Mouse (Mus musculus) MEL (cell line): ENCODE measurements around the gene Fam13c. TPM values are rescaled to one million over a fixed set of nuclear protein-coding genes. Genes with fewer than 3 reads are reported as not detected.

ENCODE experiments used
- DNase-seq: peaks from one replicate; pipeline ENCODE4 v3.0.0; 2011; ENCODE audit warnings: low read depth, low spot score
- H3K27ac ChIP-seq: 2 replicates; pipeline ENCODE4 v1.5.1; 2012; ENCODE audit warnings: low read depth, mild to moderate bottlenecking, control low read depth, low read length, moderate library complexity; ENCODE audit not compliant: control insufficient read depth
- H3K27me3 ChIP-seq, 2 experiments: fragments of 150-350 bp in 1 of 2; sonication (generic) in 1 of 2; 2 replicates each; pipeline ENCODE4 v1.6.1; 2012; ENCODE audit warnings: low read length in 2 of 2, mild to moderate bottlenecking in 2 of 2, improper control_type of control experiment in 1 of 2, moderate library complexity in 1 of 2; ENCODE audit not compliant: insufficient read depth in 2 of 2, control insufficient read depth in 1 of 2
- H3K36me3 ChIP-seq, 2 experiments: 2 replicates each; pipeline ENCODE4 v1.6.1; 2012 to 2014; ENCODE audit warnings: low read length in 2 of 2, improper control_type of control experiment in 1 of 2, inconsistent platforms in 1 of 2, mild to moderate bottlenecking in 1 of 2; ENCODE audit not compliant: insufficient read depth in 2 of 2, control insufficient read depth in 1 of 2
- H3K4me1 ChIP-seq, 2 experiments: fragments of 150-350 bp in 1 of 2; sonication (generic) in 1 of 2; 2 replicates each; pipeline ENCODE4 v1.6.1; 2012; ENCODE audit warnings: low read length in 2 of 2, improper control_type of control experiment in 1 of 2, mild to moderate bottlenecking in 1 of 2; ENCODE audit not compliant: insufficient read depth in 2 of 2, control insufficient read depth in 1 of 2
- H3K4me3 ChIP-seq, 2 experiments: fragments of 150-350 bp in 1 of 2; sonication (generic) in 1 of 2; 2 replicates each; pipeline ENCODE4 v1.5.1; 2012; ENCODE audit warnings: low read depth in 2 of 2, low read length in 2 of 2, mild to moderate bottlenecking in 2 of 2, moderate library complexity in 2 of 2, control low read depth in 1 of 2, improper control_type of control experiment in 1 of 2; ENCODE audit not compliant: control insufficient read depth in 1 of 2, insufficient read depth in 1 of 2
- H3K79me2 ChIP-seq: 2 replicates; pipeline ENCODE4 v1.6.1; 2012; ENCODE audit warnings: mild to moderate bottlenecking, low read length, moderate library complexity; ENCODE audit not compliant: control insufficient read depth, poor library complexity, insufficient read depth
- H3K9ac ChIP-seq: 2 replicates; pipeline ENCODE4 v1.6.1; 2012; ENCODE audit warnings: low read depth, mild to moderate bottlenecking, control low read depth, low read length, moderate library complexity; ENCODE audit not compliant: control insufficient read depth, poor library complexity, severe bottlenecking
- H3K9me3 ChIP-seq: fragments of 150-350 bp; sonication (generic); replicated peaks from 2 replicates; pipeline ENCODE4 v1.6.1; 2012; ENCODE audit warnings: mild to moderate bottlenecking, low read length, improper control_type of control experiment, moderate library complexity; ENCODE audit not compliant: insufficient read depth
- BHLHE40 ChIP-seq: IDR thresholded peaks from 2 replicates; pipeline ENCODE4 v1.6.1; 2012; ENCODE audit warnings: low read depth, mild to moderate bottlenecking, inconsistent platforms, low read length, improper control_type of control experiment, borderline replicate concordance
- CHD2 ChIP-seq: IDR thresholded peaks from 2 replicates; pipeline ENCODE4 v1.6.1; 2011; ENCODE audit warnings: low read length, improper control_type of control experiment
- CTCF ChIP-seq, 3 experiments: IDR thresholded peaks in 2 of 3; conservative IDR thresholded peaks in 1 of 3; 2 replicates each; pipeline ENCODE4 v1.5.1; 2011 to 2012; ENCODE audit warnings: low read length in 3 of 3, low read depth in 2 of 3, mild to moderate bottlenecking in 2 of 3, improper control_type of control experiment in 1 of 3, inconsistent platforms in 1 of 3, mixed read lengths in 1 of 3, moderate library complexity in 1 of 3; ENCODE audit not compliant: control insufficient read depth in 1 of 3, insufficient read depth in 1 of 3, poor library complexity in 1 of 3, severe bottlenecking in 1 of 3
- E2F4 ChIP-seq: IDR thresholded peaks from 2 replicates; pipeline ENCODE4 v1.6.1; 2011; ENCODE audit warnings: low read depth, low read length, improper control_type of control experiment, borderline replicate concordance
- ETS1 ChIP-seq: IDR thresholded peaks from 2 replicates; pipeline ENCODE4 v1.6.1; 2012; ENCODE audit warnings: low read depth, mild to moderate bottlenecking, inconsistent platforms, low read length, improper control_type of control experiment, moderate library complexity
- GABPA ChIP-seq: IDR thresholded peaks from 2 replicates; pipeline ENCODE4 v1.6.1; 2012; ENCODE audit warnings: low read depth, mild to moderate bottlenecking, inconsistent platforms, low read length, improper control_type of control experiment, moderate library complexity
- JUND ChIP-seq: IDR thresholded peaks from 2 replicates; pipeline ENCODE4 v1.6.1; 2011; ENCODE audit warnings: low read depth, mild to moderate bottlenecking, improper control_type of control experiment, low read length
- KAT2A ChIP-seq: conservative IDR thresholded peaks from 2 replicates; pipeline ENCODE4 v1.6.1; 2012; ENCODE audit warnings: low read depth, low read length, improper control_type of control experiment, inconsistent platforms
- MYC ChIP-seq: IDR thresholded peaks from 2 replicates; pipeline ENCODE4 v1.6.1; 2011; ENCODE audit warnings: low read depth, mild to moderate bottlenecking, low read length, improper control_type of control experiment, moderate library complexity
- NELFE ChIP-seq: IDR thresholded peaks from 2 replicates; pipeline ENCODE4 v1.6.1; 2011; ENCODE audit warnings: low read depth, low read length, improper control_type of control experiment
- POLR2AphosphoS5 ChIP-seq: IDR thresholded peaks from 2 replicates; pipeline ENCODE4 v1.6.1; 2012; ENCODE audit warnings: low read depth, borderline replicate concordance, mild to moderate bottlenecking, inconsistent platforms, low read length, moderate library complexity, mixed read lengths
- RCOR1 ChIP-seq: IDR thresholded peaks from 2 replicates; pipeline ENCODE4 v1.6.1; 2012; ENCODE audit warnings: low read depth, mild to moderate bottlenecking, inconsistent platforms, low read length, improper control_type of control experiment
- SIN3A ChIP-seq: IDR thresholded peaks from 2 replicates; pipeline ENCODE4 v1.6.1; 2012; ENCODE audit warnings: low read length, improper control_type of control experiment, inconsistent platforms
- SMC3 ChIP-seq: IDR thresholded peaks from 2 replicates; pipeline ENCODE4 v1.6.1; 2011; ENCODE audit warnings: low read depth, low read length, improper control_type of control experiment
- TAL1 ChIP-seq: IDR thresholded peaks from 2 replicates; pipeline ENCODE4 v1.6.1; 2012; ENCODE audit warnings: mild to moderate bottlenecking, inconsistent platforms, low read length, moderate library complexity, mixed read lengths
- TCF12 ChIP-seq: IDR thresholded peaks from 2 replicates; pipeline ENCODE4 v1.6.1; 2014; ENCODE audit warnings: low read depth, mild to moderate bottlenecking, inconsistent platforms, low read length, improper control_type of control experiment, moderate library complexity
- UBTF ChIP-seq: IDR thresholded peaks from 2 replicates; pipeline ENCODE4 v1.6.1; 2012; ENCODE audit warnings: low read depth, mild to moderate bottlenecking, inconsistent platforms, low read length, improper control_type of control experiment, moderate library complexity, borderline replicate concordance; ENCODE audit not compliant: insufficient read depth
- USF1 ChIP-seq: IDR thresholded peaks from 2 replicates; pipeline ENCODE4 v1.6.1; 2014; ENCODE audit warnings: low read depth, mild to moderate bottlenecking, inconsistent platforms, low read length, improper control_type of control experiment, moderate library complexity
- ZC3H11A ChIP-seq: IDR thresholded peaks from 2 replicates; pipeline ENCODE4 v1.6.1; 2012; ENCODE audit warnings: low read depth, mild to moderate bottlenecking, inconsistent platforms, low read length, improper control_type of control experiment
- ZNF384 ChIP-seq: IDR thresholded peaks from 2 replicates; pipeline ENCODE4 v1.6.1; 2012; ENCODE audit warnings: low read depth, mild to moderate bottlenecking, inconsistent platforms, low read length, improper control_type of control experiment
- polyA plus RNA-seq, 2 experiments: library from polyadenylated mRNA; stranded (reverse) in 1 of 2; unstranded in 1 of 2; fragments of >175 nt in 1 of 2; fragments of >200 nt in 1 of 2; gene quantifications; 2 replicates each; pipeline versions ENCODE4 v1.2.1 to v1.2.4; 2012; ENCODE audit warnings: low replicate concordance in 2 of 2, low read depth in 1 of 2; ENCODE audit not compliant: insufficient read length in 2 of 2, insufficient read depth in 1 of 2, missing spikeins in 1 of 2
- total RNA-seq: library from RNA; depleted of rRNA; stranded (reverse); fragments of 300-350 nt; gene quantifications from 2 replicates; pipeline ENCODE4 v1.2.3, GENCODE M21; 2012

Gene Fam13c
- total and polyA plus RNA-seq, 3 experiments = not detected

- no peak for DNase-seq
- no peaks in the 10 kb centered on the region for H3K79me2 ChIP-seq
- TF ChIP-seq CHD2 (no peak), ZC3H11A (no peak), TCF12 (no peak), USF1 (no peak), SIN3A (no peak), ETS1 (no peak), MYC (no peak)
- H3K27ac ChIP-seq = no peak overlapping the region
- H3K27me3 ChIP-seq = no peaks in the 10 kb centered on the region
- H3K9ac ChIP-seq = no peak overlapping the region
- no peaks in the 10 kb centered on the region for H3K9me3 ChIP-seq
- H3K36me3 ChIP-seq = no peaks in the 10 kb centered on the region
- no peak overlapping the region for H3K4me3 ChIP-seq
- H3K4me1 ChIP-seq = no peaks in the 10 kb centered on the region
Observed at GRCm38 (mm10) chr10:70395900-70396299, 44.4 kb upstream of the Fam13c start.

DNA sequence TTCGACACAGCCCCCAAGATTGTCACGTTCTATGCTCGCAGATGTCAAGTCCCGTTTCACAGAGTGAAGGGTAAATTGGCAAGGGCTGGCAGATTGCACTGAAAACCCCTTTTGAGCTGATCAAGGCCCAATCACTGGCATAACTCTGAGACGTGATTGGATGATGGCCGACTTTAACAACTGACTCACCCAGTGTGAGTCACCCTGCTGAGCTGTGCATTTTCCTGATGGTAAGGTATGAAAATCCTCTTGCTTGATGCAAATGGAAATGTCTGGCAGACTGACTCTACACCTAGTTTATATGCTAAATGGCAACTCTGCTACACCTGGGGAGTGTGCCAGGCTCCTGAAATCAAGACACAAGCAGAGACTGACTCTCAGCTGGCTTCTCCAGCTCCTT, 42.1 kb upstream of the Fam13c start:
- H3K9ac ChIP-seq = no peak overlapping the region
- H3K4me3 ChIP-seq = no peak overlapping the region
- H3K36me3 ChIP-seq = no peaks in the 10 kb centered on the region
- no peaks in the 10 kb centered on the region for H3K4me1 ChIP-seq
- H3K79me2 ChIP-seq = no peaks in the 10 kb centered on the region
- no peak for DNase-seq
- H3K27me3 ChIP-seq = no peaks in the 10 kb centered on the region
- H3K9me3 ChIP-seq = no peaks in the 10 kb centered on the region
- TF ChIP-seq JUND (no peak), USF1 (no peak), ZNF384 (no peak), RCOR1 (no peak), NELFE (no peak), BHLHE40 (no peak), GABPA (no peak)
- H3K27ac ChIP-seq = no peak overlapping the region

DNA sequence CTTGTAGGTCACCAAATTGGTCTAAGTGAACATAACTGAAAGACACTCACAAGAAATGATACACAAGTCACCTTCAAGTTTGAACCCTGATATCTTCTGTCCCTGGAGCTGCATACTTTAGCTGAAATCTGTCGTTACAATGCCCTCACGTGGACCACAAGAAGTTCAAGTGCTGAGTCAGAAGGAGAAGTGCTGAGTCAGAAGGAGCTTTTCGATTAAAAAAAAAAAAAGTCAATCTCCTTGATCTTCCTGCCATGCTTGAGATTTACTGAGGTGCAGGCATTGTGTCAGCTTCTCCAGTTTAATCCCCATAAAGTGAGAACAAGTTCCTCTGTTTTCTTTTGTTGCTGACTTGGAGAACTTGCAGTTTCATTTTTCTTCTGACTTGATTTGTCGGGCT, 38.3 kb upstream of the Fam13c start:
- no peak for TF ChIP-seq CHD2
- no peak for TF ChIP-seq SMC3
- no peak for TF ChIP-seq TAL1
- no peak for TF ChIP-seq KAT2A
- no peak for TF ChIP-seq JUND
- no peak for TF ChIP-seq CTCF (IDR thresholded peaks at IDR 0.05 in 2 of 3, conservative IDR thresholded peaks at IDR 0.05 in 1 of 3; ENCODE audit: control insufficient read depth in 1 of 3, insufficient read depth in 1 of 3, low read depth in 2 of 3, low read length in 3 of 3, poor library complexity in 1 of 3, severe bottlenecking in 1 of 3)
- no peak for TF ChIP-seq E2F4
- no peak for TF ChIP-seq POLR2AphosphoS5
- TF ChIP-seq UBTF = no peak
- no peak for DNase-seq
- Histone ChIP-seq H3K4me1 (no peaks in the 10 kb centered on the region), H3K4me3 (no peak overlapping the region), H3K9ac (no peak overlapping the region), H3K36me3 (no peaks in the 10 kb centered on the region), H3K9me3 (no peaks in the 10 kb centered on the region), H3K27me3 (no peaks in the 10 kb centered on the region), H3K79me2 (no peaks in the 10 kb centered on the region), H3K27ac (no peak overlapping the region)
